Mouse (Mus musculus): ENCODE measurements around the gene Slc7a3. TPM values are rescaled to one million over a fixed set of nuclear protein-coding genes. Genes with fewer than 3 reads are reported as not detected.
"Not testable (repeated sequence)": the region's sequence is repeated elsewhere in the genome, so short reads cannot be mapped to it uniquely, and the experiment has no call there.

The Slc7a3 gene
- polyA plus RNA-seq (2012; rRNA removed): 0.56 and 1.1 TPM in 2 replicates

DNA sequence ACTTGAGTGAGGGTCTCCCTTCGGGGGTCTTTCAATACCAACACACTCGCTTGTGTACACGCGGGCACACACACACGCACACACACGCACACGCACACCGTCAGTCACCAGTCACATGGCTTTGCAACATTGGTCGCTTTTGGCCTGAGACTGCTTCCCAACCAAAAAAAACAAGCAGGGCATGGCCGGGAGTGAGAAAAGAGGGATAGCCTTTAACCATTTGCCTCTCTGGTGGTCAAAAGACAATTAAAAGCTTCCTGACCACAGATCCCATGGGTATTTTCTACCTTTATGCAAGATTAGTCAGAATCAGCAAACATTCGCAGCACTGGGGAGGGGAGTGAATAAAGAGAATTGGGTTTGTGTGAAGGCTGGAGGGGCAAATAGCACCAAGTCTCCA is at the start of gene Slc7a3:
TSS of gene Slc7a3 (minus strand) at position 101 of the 400 bp plus-strand sequence.
- WGBS: 44% methylated on average over 11 of the region's 11 CpGs
- DNase-seq (ENCODE audit: low read depth, low spot score): no peak

DNA sequence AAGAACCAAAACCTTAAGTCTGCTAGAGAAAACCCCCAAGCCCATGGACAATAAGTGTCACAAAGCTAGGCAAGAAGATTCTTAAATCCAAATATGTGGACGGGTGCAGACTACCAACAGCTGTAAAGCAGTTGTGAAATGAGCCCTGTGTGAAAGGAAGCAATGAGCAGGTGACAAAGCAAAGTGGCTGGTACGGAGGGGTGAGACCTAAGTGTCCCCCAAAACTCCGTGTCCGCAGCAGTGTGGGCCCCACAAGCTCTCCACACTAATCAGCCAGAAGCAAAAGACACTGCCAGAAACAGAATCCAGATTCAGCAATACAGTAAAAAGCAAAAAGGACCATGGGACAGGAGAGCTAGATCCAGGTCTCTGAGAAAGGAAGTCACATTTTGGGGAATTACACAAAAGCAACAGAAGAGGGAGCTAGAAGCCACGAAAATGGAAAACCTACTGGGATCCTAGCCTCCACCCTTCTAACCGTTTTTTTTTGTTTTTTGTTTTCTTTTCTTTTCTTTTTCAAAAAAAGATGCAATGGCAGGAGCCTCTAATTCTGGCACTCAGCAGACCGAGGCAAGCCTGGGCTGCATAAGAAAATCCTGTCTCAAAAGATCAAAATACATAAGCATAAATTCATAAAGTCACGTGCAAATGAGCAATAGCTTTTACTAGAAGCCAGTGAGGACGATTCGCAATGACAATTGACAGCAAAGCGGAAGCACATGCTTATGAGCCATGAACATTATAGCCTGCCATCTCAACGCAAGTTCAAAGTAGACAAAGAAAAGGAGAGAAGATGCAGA is 46.4 kb upstream of the Slc7a3 start:
- DNase-seq (ENCODE audit: low read depth, low spot score): no peak
- WGBS: 23% methylated on average over 12 of the region's 12 CpGs

DNA sequence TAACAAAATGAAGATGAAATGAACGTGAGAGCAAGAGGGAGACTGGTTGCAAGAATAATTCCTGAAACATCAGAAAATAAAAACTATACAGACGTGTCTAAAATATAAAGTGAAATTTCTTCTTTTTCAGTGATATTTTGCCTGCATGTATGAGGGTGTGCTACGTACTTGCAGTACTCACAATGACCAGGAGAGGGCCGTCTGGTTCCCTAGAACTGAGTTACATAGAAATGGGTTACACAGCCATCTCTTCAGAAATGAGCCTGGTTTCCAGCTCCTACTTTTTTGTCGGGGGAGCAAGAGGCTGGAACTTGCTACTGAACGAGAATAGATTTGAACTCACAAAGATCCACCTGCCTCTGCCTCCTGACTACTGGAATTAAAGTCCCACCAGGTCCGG is 45.2 kb upstream of the Slc7a3 start:
- DNase-seq (ENCODE audit: low read depth, low spot score): no peak
- WGBS: 25% methylated on average over 7 of the region's 7 CpGs

DNA sequence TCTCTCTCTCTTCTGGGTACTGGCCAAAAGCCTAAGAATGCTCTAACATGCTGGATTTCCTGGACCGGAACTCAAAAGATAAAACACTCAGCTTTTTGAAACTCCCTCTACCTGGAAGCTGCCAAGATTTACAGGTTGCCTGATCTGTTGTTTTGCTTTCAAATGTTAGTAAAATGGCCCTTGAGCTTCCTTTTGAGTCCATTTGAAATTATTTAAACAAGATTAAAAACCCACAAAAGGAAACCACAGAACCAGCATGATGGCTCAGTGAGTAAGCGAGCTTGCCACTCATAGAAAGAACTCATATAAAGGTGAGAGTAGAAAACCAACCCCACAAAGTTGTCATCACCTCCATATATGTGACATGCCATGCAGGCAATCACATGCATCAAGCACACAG is 42.7 kb upstream of the Slc7a3 start:
- WGBS: 66% methylated on average over 2 of the region's 2 CpGs

DNA sequence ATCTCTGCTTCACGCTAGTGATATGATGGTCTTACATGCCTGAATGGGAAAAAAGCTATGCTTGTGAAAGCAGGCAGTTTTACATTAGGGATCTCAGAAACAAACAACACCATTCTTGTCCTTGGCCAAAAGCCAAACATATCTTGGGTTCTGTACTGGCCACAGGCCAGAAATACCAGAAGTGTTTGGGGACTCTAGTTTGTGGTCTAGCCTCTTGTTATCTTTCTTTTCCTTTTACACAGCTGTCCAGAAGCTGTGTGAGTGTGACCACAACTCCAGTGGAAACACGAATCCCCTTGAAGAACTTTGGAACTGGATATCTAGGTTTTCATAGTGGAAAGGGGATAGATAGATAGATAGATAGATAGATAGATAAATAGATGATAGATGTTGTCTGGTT is 41.2 kb upstream of the Slc7a3 start:
- 30% methylated on average over 2 of the region's 2 CpGs for WGBS
- no peak for DNase-seq (ENCODE audit: low read depth, low spot score)

More for the DNA sequence above, 42.7 kb upstream of the Slc7a3 start:
- DNase-seq (ENCODE audit: low read depth, low spot score): no peak

DNA sequence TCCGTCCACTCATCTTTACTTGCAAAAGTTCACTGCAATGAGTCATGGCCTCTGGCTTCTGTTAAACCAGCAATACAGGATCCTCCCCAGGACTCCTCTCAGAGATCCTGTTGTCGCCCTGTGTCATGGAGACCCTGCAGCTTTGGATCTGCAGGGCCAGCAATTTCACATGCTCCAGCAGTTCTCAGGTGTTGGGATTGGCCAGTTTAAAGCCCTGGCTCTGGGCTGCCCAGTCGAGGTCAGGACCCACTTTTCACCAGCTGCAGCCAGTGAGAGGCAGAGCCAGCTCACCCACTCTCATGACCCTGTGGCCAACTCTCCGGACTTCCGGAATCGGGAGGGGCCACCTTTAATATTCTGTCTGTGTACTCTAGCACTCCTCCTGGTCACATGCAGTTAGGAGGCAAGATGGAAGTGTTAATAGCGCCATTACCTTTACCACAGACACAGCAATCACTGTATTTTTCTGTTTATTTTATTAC is 40.7 kb upstream of the Slc7a3 start:
- 40% methylated on average over 7 of the region's 7 CpGs for WGBS
- DNase-seq (ENCODE audit: low read depth, low spot score): no peak

DNA sequence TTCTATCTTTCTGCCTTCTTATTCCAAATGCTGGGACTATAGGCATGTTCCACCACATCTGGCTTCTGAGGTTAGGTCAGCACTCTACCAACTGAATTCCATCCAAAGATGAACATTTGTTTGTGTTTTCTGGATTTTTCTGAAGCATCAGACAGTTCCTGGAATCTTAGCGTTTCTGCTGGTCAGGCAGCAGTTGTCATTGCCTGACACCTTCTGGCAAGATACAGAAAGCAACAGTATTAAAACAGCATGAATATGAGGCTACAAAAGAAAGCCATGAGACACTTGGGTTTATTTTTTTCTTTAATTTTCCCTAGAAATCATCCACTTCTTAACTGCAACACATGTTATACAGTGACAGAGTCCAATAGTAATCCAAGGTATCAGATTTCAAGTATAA is 34.7 kb upstream of the Slc7a3 start:
- no peak for DNase-seq (ENCODE audit: low read depth, low spot score)
- WGBS: 39% methylated on average over 1 of the region's 1 CpGs

DNA sequence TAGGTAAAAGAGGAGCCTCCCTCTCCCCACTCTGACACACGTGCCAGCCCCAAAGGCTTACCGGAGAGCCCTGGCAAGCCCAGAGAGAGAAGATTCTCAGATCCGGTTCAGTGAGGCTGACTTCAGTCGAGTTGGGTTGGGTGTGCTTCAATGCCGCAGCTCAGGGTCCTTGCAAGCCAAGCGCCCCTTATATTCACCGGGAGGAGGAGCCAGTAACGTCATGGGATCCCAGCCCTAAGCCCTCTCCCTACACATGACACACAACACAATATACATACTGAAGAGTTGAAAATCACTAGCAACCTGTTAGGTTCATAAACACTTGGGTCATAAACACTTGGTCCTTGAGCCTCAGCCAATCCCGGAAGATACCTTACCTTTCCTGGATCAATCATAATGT is 609 bp downstream of the Slc7a3 start:
- DNase-seq (ENCODE audit: low read depth, low spot score): not testable (repeated sequence)
- WGBS: 17% methylated on average over 9 of the region's 9 CpGs

DNA sequence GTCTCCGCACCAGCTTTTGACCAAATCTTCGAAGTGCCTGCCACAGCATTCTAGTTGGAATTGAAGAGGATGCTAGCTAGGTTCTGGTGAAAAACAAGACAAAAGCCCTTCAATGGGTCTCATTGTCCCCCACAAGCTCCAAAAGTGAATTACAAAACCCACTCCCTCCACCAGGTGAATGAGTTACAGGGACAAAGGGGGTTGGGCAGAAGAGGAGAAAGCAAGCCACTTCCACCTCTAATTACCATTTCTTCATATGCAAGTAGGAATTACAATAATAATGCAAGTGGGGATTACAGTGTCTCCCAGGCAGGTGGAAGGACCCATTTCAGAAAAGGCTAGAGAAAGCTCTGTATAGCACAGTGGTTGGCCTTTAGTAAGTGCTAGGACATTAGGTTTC is 1.6 kb downstream of the Slc7a3 start:
- 61% methylated on average over 2 of the region's 2 CpGs for WGBS
- no peak for DNase-seq (ENCODE audit: low read depth, low spot score)

DNA sequence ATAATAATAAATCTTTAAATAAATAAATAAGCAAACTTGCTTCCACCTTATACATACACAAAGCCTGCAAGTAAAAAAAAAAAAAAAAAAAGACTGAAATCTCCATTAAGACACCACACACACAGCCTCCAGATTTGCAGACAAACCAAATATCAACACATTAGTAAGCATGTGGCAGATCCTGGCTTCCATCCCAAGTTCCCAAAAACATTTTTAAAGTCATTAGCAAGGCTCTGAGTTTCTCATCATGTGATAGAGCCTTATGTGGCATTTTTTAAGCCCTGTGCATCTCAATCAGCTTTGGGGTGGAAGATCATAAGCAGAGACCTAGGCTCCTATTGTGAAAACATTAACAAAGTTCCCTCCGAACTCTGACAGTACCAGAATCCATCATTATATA is 20.6 kb downstream of the Slc7a3 start:
- no peak for DNase-seq (ENCODE audit: low read depth, low spot score)
- 65% methylated on average over 1 of the region's 1 CpGs for WGBS

DNA sequence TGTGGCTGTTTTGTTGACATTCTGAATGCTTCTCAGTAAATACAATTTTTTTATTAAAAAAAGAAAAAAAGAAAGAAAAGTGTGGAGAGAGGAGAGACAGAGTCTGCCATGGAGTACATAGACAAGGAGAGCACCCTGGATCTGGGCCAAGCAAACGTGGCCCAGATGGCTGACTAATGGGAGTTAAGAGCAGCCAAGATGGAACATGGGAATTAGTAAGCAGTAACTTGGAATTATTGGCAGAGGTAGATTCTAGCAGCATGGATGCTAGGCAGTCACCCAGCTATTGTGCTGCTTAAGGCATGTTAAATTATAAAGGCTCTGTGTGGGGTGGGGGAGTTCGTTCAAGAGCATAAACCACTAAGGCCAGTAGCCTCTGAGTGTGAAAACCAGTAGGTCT is 22.3 kb downstream of the Slc7a3 start:
- DNase-seq (ENCODE audit: low read depth, low spot score): no peak
- 41% methylated on average over 2 of the region's 2 CpGs for WGBS

DNA sequence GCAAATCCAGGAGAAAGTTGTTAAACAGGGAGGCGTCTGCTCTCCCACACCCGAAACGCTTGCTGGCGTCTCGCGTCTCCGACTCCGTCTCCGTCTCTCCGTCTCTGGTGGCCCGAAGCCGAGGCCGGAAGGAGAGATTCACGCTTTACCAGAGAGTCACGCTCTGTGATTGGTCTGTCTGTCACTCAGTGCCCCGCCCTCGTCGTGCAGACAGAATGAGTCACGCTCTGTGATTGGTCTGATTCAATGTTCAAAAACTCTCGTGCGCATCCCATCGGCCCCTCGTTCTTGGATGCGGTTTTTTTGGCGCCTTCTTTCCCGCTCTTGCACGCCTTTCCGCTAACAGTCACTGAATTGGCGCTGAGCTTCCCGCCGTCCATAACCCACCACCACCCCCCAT is 26.3 kb downstream of the Slc7a3 start, which contains the start of gene Tex11:
TSS of gene Tex11 (minus strand) at position 127 of the 400 bp plus-strand sequence.
- DNase-seq (ENCODE audit: low read depth, low spot score): no peak
- WGBS: 89% methylated on average over 31 of the region's 31 CpGs

Other genes with a start within 250 kb of the Slc7a3 start
- gene Tex11, start 26.4 kb downstream of the Slc7a3 start, polyA plus RNA-seq (2012; rRNA removed): not detected in 2 replicates
- gene Snx12, start 136.5 kb upstream of the Slc7a3 start, polyA plus RNA-seq (2012; rRNA removed): 18.2 and 19.2 TPM in 2 replicates
- gene Foxo4, start 168.5 kb upstream of the Slc7a3 start, polyA plus RNA-seq (2012; rRNA removed): 18.2 and 22.2 TPM in 2 replicates
- gene Gm614, start 178.0 kb upstream of the Slc7a3 start, polyA plus RNA-seq (2012; rRNA removed): not detected in 2 replicates
- gene Il2rg, start 182.2 kb upstream of the Slc7a3 start, polyA plus RNA-seq (2012; rRNA removed): 23.9 and 24.0 TPM in 2 replicates
- gene Gm20489, start 183.0 kb upstream of the Slc7a3 start, polyA plus RNA-seq (2012; rRNA removed): not detected in 2 replicates
- 56.7 and 77.4 TPM in 2 replicates for gene Med12, start 188.0 kb upstream of the Slc7a3 start, polyA plus RNA-seq (2012; rRNA removed)
- 0.10 and 0.26 TPM in 2 replicates for gene Nlgn3, start 213.1 kb upstream of the Slc7a3 start, polyA plus RNA-seq (2012; rRNA removed)

Measured in large intestine, adult 2 months (tissue).